Mouse (Mus musculus) T-helper 1 cell (primary cell): ENCODE measurements around the gene Vsx2.

Experiments used
- in situ Hi-C: fragments of 300-600 bp; cut with MboI, MseI; formaldehyde crosslinking; loops from one replicate; pipeline ENCODE4 v1.15.1; 2025; ENCODE audit warnings: high pct_unique_total_duplicates

The Vsx2 gene

DNA sequence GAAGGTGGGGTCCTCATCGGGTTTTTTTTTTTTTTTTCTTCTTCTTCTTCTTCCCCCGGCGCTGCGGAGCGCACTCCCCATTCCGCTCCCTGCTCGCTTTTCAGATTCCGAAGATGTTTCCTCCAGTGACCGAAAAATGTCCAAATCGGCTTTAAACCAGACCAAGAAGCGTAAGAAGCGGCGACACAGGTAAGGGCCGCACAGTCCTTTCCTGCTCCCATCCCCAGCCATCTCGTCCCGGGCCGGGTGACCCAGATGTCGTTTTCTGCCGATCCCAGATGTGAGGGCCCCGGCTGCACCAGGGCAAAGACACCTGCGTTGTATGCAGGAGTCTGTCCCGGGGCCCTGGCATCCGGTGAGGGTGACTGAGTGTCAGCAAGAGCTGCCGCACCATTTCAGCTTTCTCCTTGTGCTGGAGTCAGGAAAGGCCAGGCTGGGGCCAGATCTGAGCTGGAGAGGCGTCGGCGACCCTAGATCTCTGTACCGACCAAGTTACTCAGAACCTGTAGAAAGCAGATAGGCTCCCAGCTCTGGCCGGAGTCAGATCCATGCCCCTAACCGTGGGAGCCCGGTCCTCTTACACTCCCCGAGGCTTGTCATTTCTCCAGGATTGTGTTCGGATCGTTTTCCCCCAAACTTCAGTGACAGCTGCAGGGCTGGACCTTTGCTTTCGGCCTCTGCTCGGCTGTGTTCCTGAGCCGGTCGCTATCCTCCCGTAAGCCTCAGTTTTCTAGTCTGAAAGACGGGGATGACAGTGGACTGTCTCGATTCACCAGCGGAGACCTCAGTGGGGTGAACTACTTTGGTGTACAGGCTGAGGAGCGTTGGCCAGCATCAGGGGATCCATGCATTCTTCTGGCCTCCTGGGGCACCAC, 2.1 kb downstream of the Vsx2 start:
- in situ Hi-C loops: no loop called here

DNA sequence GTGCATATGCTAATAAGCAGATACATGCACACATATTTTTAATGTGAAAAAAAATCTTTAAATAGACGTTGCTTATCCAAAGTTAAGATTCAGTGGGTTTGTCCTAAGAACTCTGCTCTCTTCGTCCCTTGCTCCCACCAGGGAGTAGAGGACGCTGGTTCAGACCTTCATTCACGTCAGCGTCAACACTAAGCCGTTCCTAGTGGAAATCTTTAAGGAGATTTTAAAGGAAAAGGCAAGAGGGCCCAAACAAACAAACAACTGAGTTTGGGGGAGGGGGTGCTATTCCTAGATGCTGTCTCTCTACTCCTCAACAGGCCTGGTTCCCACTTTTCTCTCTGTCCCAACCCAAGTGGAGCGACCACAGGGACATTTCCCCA, 2.8 kb downstream of the Vsx2 start:
- in situ Hi-C loops: no loop called here

DNA sequence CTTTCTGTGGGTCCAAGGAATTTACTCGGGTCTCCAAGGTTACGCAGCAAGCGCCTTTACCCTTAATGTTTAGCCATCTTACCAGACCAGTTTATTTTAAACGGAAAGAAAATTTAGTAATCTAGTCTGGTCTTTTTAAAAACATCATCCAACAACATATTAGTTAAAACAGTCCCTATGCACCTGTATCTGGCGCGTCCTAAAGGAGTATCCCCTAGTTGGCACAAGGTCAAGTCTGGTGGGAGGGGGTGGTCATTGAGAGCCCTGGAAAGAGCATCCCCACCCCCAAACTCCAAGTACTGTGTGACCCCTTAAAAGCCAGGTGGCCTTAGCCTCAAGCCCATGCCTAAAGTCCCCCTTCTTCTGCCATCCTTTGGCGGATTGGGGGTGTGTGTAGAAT, 3.5 kb downstream of the Vsx2 start:
- in situ Hi-C loops: no loop called here

DNA sequence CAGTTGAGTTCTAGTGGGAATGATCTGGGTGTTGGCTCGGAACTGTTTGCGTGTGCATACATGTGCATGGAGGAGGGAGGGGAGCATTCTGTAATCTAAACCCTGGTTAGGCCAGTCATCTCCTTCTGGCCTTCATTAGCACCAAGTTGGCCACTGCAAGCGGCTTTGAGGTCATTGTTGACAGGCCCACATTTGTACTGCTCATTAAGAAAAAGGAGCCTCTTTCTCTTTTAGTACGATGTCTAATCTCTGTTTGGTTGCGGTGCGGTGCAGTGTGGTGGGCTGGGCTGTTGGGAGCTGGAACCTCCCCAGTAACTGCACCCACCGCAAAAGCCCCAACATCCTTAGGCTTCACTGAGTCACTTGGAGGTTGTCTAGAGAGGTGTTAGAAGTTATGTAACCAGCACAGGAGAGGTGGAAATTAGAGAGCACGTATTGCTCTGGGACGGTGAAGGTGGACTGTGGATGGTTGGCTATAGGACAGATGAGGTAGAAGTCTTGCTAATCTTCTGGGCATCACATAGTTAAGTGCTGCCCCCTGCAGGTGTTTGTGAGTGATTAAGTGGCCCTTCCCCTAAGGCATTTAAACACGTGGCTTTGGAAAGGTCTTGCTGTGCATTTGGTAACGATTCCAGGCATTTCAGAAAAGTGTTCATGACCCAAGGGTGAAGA, 8.3 kb downstream of the Vsx2 start:
- in situ Hi-C loops: no loop called here

DNA sequence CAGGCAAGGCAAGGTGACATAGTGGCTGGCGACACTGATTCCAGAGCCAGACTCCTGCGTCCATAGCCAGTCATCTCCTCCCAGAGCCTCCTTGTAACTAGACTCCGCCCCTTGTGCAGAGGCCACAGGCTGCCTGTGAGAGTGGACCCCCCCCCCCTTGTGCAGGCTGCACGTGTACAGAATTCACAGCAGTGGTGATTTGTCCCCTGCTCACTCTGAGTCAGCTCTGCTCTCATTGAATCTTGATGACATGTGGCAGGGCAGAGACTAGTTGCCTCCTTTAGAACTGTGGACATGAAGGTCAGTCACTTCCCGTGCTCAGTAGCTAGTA, 8.8 kb downstream of the Vsx2 start:
- in situ Hi-C loops: no loop called here

DNA sequence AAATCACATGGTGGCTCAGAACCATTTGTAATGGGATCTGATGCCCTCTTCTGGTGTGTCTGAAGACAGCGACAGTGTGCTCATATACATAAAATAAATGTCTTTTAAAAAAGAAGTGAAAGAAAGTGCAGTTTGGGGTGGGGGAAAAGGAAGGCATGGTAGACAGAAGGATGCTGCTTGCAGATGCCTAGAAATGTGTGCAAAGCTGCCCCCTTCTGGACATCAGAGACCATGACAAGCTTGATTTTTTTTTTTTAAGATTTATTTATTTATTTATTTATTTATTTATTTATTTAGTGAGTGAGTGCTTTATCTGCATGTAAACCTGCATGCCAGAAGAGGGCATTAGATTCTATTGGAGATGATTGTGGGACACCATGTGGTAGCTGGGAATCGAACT, 11.7 kb downstream of the Vsx2 start:
- in situ Hi-C loops: loop anchor here (10.0 kb wide), 1 partner anchor 1376 kb away; no protein-coding TSS in a partner anchor

DNA sequence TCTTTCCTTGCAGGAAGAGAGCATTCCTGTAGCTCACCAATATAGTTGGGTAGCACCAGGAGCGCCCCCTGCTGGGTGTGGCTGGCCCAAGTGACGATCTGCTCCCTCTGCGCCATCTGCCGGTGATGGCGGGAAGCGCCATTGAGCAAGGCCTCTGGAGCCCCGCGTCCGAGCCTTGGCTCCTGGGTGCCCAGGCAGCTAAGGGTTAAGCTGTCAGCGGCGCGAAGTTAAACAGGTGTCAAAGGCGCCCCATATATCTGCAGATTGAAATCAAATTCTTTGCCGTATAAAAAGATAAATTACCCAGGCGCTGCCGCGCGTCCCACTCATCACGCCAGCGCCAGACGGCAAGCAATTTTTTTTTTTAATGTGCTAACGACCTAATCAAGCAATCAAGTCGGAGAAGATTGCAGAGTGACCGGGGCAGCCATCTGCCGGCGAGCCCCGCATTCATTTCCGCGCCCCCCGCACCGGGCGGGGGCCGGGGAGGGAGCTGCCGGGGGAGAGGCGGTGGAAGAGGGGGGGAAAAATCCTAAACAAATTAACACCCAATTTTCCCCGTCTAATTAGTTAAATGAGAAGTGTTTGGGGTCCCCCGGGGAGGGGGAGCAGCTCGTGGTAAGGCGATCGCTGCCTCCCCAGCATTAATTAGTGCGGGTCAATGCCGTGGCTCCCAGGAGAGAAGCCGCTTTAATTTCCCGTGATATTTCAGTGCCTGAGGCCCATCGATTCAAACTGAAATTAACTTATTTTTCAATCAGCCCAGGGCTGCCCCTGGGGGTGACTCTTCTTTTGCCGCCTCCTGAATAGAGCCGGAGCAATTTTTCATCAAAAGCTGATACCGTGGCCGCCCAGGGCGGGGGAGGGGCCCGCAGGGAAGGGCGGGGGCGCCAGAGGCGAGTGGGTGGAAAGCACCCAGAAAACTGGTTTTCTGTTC, 20.5 kb downstream of the Vsx2 start:
- in situ Hi-C loops: loop anchor here (10.0 kb wide), 1 partner anchor 1385 kb away; no protein-coding TSS in a partner anchor

DNA sequence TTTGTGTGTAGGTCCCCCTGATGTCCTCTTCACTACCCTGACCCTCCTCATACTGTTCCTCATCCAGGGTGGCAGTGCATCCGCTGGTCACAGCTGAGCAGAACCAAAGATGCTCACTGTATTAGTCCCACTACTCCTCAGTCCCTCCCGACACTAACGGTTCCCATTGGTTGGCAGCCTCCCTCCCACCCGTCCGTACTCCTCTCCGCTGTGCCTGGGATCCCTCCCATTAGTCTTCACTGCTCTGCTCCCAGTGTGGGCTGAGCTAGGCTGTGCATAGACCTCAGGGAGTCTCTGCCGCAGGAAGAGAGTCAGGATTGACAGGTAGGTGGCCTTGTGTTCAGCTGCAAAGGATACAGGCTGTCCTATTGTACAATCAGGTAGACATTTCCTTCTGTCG, 28.8 kb downstream of the Vsx2 start:
- in situ Hi-C loops: no loop called here

DNA sequence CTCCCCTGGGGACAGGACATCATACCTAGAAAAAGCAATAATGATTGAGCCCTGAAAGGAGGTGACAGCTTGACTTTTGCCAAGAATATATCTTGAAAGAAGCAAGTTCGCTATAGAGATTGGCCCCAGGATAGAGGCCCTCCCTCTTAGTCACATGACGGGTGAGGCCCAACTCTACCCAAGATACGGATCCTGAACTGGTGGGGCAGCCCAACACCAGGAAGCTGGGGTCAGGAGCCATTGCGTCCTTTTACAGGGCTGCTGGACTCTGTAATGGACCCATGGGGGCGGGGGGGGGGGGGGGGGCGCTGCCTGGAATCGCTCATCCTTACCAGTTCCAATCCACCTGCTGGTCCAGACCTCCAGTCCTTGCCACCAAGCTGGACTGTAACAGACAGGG, 34.4 kb downstream of the Vsx2 start:
- in situ Hi-C loops: loop anchor here (25.0 kb wide), 1 partner anchor 1183 kb away; no protein-coding TSS in a partner anchor

DNA sequence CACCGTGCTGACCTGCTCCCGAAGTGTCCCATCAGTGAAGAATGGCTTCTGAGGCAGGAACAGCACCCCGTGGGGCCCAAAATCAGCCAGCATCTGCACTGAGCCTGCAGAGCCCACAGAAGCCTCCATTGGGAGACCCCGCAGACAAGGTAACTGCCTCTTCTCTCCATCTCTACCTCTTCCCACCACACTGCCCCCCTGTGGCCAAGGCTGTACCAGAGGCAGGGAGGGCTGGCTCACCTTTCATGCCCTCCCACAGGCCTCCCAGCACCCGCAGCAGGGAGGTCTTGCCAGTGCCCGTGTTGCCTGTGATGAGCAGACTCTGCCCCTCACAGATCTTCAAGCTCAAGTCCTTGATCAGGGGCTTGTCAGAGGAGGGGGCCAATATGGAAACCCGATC, 36.3 kb downstream of the Vsx2 start:
- in situ Hi-C loops: loop anchor here (25.0 kb wide), 1 partner anchor 1181 kb away; no protein-coding TSS in a partner anchor

DNA sequence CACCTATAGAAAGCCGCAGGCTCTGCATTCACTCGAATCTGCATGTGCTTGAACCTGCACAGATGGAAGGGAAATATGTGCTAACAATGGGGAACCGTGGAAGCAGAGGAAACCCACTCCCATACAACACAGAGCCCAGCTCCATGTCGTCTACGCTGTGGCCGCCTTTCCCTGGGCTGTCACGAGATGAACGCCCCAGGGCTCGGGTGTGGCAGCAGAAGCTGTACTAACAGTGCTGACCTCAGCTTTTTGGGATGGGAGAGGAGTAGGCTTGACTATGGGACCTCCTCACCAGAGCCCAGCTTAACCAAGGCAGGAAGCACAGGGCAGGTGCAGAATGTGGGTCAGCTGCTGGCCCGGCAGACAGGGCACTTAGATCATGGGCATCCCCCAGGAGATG, 42.2 kb downstream of the Vsx2 start:
- in situ Hi-C loops: loop anchor here (25.0 kb wide), 1 partner anchor 1176 kb away; no protein-coding TSS in a partner anchor

DNA sequence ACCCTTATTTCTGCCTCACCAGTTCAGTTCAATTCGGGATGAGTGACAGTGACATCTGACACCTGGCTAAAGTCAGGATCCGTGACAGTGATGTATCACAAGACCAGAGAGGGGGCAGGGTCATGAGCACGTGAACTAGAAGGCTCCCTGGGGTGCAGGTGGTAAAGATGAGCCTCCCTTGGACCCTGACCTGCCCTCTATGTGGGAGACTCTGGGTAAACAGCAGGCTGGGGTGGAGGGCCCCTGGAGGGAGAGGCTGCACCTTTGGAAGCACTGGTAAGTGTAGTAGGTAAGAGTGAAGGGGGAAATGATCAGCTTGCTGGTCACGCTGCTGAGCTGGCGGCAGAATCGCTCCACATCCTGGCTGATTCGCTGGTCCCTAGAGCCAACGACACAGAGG, 43.0 kb downstream of the Vsx2 start:
- in situ Hi-C loops: loop anchor here (25.0 kb wide), 1 partner anchor 1175 kb away; no protein-coding TSS in a partner anchor

DNA sequence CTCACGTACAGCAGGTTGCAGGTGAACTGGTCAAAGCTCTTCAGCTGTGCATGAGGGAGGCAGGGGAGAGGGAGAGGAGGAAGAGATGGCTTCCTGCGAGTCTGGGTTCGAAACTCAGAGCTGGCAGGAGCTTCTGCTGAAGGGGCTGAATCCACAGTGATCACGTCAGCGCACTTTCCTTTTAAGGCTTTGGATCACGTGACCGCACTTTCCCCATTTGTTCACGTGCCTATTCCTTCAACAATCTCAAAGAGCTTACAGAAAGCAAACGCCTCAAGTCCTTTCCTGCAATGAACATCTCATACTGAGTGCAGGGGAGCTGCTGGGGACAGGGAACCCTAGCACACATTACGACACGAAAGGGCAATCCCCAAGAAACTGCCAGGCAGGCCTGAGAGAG, 44.4 kb downstream of the Vsx2 start:
- in situ Hi-C loops: loop anchor here (25.0 kb wide), 1 partner anchor 1173 kb away; no protein-coding TSS in a partner anchor

DNA sequence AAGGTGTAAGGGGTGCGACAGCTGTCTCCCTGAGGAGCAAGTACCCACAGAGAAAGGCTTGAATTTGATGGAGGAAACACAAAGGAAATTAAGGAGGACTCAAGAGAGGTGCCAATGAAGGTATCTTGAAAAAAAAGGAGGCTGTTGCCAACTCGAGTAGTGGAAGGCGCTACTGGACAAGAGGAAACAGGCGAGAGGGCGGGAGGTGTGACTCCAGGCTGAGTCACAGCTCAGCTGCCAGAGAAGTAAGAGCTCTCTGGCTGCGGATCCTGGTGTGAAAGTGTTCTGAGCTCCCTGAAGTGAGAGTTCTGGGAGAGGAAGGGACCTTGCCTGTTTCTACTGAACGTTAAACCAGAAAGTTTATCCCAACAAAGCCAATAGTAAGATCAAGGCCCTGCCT, 45.0 kb downstream of the Vsx2 start:
- in situ Hi-C loops: loop anchor here (25.0 kb wide), 1 partner anchor 1173 kb away; no protein-coding TSS in a partner anchor

DNA sequence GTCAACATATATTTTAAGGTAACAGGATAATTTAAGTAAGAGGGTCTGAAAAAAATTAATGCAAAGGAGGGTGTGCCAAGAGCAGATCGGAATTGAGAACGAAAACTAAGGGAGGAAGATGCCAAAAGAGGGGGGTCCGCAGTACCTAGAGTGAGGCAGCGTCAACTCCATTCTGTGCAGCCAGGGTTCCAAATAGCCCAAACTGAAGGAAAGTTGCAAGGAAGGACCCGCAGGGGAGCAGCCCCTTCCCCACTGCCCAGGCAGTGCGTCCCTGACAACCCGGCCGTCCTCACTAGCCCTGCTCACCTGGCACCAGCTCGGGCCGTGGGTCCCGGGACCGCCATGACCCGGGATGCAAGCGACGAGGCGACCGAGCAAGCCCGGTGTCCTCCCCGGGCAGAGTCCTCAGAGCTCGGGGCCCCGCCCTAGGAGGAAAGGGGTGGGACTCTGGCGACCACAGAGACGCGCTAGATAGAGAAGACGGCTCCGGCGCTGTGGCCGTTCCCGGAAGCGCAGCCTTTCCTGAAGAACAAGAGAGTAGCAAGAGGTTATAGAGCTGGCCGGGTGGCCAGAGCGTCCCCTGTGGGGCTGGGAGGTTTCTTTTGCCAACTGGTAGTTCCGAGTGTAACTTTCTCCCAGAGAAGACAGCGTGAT, 47.5 kb downstream of the Vsx2 start, which contains the start of gene Abcd4:
TSS of gene Abcd4 (minus strand) at position 437 of the 654 bp plus-strand sequence.
- in situ Hi-C loops: loop anchor here (25.0 kb wide), 1 partner anchor 1170 kb away; no protein-coding TSS in a partner anchor

DNA sequence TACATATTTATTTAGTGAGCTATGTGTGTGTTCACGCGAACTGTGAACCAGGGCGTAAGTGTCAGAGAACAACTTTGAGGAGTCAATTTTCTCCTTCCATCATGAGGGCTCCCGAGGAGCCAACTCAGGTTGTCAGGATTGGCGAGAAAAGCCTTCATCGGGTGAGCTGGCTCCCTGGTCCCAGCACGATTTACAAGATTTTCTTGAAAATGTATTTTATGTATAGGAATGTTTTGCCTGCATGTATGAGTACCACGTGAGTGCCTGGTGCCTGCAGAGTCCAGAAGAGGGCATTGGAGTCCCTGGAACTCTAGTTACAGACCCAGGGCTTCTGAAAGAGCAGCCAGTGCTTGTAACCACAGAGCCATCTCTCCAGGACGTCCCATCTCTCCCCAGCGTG, 48.1 kb downstream of the Vsx2 start:
- in situ Hi-C loops: loop anchor here (25.0 kb wide), 1 partner anchor 1170 kb away; no protein-coding TSS in a partner anchor

DNA sequence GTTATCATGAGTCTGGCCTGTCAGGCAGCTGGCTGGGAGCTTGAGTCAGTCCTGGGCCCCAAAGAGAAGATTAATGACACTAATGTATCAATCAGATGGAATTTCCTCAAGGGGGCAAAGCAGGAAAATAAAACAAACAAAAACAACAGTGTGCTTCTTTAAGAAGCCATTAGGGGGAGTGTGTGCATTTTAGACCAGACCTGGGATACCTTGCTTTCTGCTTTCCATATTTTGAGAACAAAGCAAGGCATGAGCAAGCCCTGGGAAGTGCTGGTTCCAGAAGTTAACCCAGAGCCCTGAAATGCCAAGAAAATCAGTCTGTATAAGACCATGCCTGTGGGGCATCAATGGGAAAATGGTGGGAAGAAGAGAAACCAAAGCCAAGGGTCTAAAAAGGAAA, 51.4 kb downstream of the Vsx2 start:
- in situ Hi-C loops: loop anchor here (25.0 kb wide), 1 partner anchor 1166 kb away; no protein-coding TSS in a partner anchor

DNA sequence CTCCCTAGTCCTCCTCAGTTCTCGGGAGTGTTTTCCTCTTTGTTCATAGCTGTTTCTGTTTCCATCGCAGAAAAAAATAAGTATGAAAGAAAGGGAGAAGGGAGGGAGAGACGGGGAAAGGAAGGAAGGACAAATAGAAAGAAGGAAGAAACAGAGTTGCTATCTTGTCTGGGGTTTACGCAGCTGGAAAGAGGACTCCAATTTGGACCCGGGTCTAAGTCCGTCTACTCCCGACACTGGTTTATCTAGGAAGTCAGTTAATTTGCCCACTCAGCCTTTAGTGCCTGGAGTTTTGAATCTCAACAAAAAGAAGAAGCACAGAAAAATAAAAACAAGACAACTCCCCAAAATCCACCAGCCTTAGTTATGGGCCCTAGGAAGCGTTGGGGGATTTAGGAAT, 55.0 kb downstream of the Vsx2 start:
- in situ Hi-C loops: loop anchor here (25.0 kb wide), 1 partner anchor 1163 kb away; no protein-coding TSS in a partner anchor

DNA sequence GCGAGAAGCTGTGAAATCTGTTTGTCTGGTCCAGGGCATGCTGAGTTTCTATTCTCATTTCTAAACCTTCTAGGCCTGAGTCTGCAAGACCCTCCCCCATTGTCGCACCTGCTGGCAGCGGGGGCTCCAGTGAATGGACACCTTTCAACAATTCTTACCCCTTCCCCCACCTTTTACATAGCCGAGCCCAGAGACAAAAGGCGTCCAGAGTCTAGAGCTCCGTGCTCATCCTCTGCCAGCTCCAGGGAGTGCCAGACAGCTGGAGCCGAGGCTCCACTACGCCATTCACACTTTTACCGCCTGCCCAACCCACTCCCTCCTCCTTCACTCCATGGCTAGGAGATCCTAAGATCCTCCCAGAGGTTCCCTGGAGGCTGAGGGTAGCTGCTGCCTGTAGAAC, 55.6 kb downstream of the Vsx2 start:
- in situ Hi-C loops: no loop called here

DNA sequence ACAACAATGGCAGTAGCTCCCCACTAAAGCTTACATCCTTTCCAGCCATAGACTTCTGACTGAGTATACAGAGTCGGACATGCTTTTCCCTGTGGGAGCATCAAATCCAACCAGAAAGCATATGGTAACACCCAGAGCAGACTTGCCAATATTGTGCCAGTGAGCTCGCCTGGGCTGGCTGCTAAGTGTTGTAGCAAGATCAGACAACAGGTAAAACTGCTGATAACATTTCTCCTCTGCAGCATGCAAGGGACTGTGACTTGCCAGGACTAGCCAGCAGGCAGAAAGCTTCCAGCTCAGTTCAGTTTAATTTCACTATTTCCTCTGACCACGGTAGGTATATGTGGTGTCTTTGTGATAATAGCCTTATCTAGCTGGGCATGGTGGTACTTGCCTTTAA, 62.3 kb downstream of the Vsx2 start:
- in situ Hi-C loops: no loop called here

DNA sequence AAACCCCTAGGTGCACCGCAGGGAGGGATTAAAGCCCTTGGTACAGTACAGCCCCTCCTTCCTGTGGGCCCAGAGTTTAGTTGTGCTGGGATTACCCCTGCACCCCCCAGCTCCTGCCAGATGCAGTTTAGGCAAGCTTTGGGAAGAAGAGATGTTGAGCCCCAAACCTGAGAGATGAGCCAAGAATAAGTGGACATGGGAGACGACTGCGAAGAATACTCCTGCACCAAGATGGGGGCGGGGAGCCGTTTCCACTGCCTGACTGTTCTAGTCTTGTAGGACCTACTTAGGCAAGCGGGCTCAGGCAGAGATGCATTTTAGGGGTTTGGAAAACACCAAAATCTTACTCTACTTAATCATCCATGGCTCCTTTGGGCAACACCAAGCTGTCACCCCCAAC, 70.7 kb downstream of the Vsx2 start:
- in situ Hi-C loops: loop anchor here (10.0 kb wide), 1 partner anchor 455 kb away; no protein-coding TSS in a partner anchor
